Mouse (Mus musculus) urinary bladder, postnatal 36 days (tissue): Measurements from ENCODE around the gene 1700008O03Rik.

Experiments
- DNase-seq, 2 experiments: peaks; one replicate each; pipeline ENCODE4 v3.0.0; 2022; ENCODE audit warnings: low spot score in 2 of 2, mixed read lengths in 1 of 2

1700008O03Rik gene

DNA sequence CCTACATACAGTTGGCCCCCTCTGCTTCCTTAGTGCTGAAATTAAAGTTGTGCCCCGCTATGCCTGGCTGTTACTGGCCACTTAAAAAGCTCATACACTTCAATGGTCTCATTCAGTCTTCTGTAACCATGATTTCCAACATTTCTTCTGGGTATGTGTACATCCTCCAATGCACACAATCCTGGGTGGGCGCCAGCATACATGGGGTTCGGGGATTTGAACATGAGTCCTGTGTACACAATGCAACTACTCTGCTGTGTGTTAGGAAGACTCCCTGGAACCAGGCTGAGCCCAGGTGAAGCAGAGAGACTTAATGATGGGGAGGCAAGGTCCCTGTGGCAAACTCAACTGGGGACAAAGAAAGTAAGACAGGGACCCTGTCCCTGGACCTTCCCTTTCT, 9.8 kb downstream of the 1700008O03Rik start:
- no peak for DNase-seq

DNA sequence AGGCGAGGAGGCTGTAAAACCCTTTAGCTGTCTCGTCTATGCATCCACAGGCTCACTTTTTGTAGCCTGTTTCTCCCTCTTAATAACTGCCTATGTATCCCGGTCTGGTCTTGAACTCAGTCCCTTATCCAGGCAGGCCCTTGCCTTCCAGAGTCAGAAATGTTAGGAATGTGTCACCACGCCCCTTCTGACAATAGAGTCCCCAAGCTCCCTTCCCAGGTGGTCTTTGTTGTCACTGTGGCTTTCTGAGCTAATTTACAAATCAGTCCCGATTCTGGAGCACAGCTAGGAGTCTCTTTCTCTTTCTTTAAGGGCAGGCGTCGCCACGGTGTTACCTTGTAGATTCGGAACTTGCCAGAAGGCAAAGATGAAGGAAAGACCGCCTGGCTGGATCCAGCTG, 10.4 kb downstream of the 1700008O03Rik start:
- DNase-seq: no peak

DNA sequence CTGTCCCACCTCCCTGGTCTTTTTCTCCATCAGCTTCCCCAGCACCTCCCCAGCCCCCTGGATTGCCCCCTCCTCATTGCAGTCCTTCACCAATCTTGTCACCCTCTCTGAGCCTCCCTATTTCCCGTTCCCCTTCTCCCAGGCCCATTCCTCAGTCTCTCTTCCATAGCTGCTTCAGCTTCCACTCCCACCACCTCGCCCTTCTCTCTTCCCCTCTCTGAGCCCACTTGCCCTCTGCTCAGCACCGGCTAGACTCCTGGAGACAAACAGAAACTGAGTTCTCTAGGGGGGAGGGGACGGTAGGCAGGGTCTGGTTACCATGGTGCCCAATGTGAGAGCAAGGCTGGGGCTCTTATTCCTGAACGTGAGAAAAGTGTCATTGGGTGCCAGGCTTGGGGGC, 10.9 kb downstream of the 1700008O03Rik start:
- no peak for DNase-seq

DNA sequence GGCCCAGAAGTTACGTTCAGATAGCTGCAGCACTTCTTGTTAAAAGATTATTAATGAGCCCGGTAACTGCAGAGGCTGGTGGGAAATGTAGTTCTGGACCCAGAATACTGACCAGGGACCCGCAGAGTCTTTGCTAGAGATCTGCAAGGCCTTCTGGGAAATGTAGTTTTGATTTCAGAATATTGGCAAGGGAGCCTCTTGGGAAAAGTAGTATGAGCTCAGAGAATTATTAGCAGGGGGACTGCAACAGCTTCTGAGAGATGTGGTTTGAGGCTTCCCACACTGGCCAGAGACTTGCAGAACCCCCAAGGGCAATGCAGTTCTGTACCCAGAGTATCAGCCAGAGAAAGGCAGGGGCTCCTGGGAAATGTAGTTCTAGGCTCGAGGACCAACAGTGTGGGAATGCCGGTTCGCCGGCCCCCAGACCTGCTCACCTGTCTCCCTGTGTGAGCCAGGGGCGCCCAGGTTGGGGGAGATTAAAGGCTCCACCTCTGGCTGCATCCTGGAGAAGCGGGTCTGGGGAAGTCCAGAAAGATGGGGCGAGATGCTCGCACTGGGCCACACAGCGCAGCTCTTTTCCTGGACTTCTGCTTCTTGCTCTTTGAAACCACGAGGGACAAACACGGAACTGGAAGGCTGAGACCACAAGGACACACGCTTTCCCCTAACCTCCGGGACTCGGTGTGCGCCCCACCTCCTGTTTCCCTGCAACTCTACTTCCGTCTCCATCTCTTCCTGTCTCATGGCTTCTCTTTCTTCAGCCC, 11.5 kb downstream of the 1700008O03Rik start:
- DNase-seq: peak; percentile 82 to 85

DNA sequence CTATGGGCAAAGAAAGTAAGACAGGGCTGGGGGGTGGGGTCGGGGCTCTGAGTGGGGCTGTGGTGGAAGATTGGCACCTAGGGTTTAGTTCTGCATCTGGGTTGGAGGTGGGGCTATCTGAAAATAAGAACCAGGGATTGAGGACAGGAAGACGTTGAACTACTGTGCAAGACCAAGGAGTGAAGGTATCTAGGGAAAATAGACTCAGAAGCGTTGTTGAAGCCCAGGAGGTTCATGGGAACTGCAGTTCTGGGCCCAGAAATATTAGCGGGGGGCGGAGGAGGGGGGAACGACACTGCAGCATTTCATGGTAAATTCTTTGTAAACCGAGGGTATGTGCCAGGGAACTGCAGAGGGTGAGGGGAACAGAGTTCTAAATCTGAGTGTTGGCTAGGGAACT, 12.2 kb downstream of the 1700008O03Rik start:
- DNase-seq: peak in 1 of 2 experiments; percentile 33

DNA sequence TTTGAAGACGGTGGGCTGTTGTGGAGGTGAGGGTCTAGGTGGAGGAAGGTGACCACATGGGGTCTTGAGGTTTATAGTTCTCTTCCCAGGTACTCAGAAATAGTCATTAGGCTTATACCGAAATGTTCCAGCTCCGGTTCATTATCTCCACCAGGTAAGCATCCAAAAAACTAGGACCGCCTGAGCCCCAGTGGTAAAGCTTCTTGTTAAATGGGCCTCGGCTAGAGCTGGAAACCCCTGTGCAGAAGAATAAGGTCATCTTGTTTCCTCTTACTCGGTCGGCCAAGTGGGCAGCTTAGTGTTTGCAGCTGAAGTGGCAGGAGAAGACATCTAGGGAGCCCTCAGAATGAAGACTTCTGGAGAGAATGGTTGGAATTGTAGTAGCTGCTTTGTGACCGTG, 12.9 kb downstream of the 1700008O03Rik start:
- no peak for DNase-seq

DNA sequence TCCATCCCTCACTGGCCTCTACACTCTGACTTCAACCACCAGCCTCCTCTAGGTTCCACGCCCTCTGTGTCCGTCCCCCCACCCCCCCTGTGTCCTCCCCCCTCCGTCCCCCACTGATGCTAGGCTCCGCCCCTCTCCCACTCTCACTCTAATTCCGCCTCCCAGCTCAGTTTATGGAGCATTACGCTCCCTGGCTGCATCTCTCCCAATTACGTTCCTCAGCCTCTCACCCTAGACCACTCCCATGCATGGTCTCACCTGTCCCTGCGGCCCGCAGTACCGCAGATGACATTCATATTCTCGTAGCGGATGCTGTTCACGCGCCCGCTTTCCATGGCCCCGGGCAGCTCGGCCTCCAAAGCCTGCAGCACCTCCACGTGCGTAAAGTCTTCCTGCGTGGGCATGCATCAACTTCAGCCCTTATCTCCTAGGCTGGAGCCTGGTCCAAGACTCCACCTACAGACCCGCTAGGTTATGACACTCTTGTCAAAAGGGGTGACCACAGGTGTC, 24.8 kb downstream of the 1700008O03Rik start:
- no peak for DNase-seq

DNA sequence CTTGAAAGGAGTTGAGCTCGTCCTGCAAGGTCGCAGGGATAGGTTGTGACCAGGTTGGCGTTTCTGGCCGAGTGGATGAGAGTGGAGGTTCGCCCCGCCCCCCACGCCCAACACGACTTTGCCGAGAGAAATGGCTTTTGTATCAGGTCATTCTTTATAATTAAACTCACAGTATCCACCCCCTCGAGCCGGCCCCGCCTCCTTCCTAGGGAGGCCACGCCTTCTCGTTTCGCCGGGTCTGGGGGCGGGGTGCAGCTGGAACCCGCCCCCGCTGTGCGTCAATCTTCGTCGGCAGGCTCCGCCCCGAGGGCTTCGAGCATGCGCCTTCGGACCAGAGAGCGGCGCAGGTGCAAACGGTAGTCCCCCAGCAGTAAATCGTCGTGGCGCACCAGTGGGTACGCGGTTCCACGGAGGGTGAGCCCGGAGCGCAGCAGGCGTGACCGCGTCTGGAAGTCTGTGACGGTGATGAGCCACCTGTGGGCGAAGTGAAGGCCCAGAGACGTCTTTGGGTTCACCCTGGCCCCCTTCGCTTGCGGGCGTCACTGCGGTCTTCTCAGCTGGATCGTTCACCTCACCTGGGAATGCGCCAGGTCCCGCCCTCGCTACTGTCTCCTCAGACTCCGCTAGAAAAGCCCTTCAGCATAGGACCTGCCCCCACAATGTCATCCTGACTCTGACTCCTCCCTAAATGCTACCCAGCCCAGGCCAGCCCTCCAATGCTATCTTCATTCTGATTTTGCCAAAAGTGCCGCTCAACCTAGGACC, 25.5 kb downstream of the 1700008O03Rik start:
- DNase-seq: peak; percentile 90 to 92

DNA sequence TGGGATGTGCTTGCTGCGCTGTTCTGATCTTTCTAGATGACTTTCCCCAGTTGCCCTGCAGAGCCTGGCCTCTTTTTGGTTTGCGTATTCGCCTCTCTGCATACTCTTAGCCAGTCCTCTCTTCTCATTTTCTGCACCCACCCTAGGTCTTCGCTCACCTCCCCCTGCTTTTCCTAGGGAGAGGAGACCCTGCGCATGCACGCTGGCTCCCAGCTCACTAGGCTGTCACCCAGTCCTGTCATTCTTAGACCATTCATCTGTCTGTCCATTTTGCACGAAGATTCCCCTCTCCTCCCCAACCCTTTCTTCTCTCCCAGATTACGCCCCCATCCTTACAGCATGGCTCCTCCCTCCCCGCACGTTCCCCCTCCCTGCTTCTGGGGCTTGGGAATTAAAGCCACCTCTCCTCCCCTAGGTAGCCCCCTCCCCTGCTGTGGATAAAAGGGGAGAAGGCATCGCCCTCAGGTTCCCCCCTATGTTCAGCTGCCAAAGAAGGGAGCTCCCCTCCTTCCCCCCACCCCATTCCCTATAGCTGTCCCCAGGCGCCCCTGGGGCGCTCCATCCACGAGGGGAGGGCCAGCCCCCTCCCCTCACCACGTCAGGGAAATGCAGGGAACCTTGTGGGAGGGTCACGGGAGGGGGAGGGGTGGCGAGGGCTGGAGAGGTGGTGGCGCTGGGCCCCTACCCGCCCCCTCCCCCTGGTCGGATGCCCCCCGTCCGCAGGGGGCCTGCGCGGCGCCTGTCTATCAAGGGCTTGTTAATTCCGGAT, 26.6 kb downstream of the 1700008O03Rik start:
- DNase-seq: no peak

DNA sequence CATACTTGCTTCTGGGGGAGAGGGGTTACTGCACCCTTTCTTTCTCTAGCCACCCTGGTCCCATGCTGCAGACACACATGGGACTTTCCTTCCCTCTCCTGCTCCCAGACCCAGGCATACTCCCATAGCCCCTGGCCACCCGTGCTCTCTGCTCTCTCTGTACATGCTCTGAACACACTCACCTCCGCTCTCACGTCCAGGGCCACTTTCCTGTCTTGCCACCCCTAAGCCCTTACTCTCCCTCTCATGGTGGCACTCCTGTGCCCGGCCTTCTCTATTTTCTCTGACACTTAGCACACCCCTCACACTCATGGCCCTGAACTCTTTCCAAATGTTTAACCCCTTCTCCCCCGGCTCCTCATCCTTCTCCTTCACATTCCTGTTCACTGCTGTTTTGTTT, 27.6 kb downstream of the 1700008O03Rik start:
- DNase-seq: no peak

DNA sequence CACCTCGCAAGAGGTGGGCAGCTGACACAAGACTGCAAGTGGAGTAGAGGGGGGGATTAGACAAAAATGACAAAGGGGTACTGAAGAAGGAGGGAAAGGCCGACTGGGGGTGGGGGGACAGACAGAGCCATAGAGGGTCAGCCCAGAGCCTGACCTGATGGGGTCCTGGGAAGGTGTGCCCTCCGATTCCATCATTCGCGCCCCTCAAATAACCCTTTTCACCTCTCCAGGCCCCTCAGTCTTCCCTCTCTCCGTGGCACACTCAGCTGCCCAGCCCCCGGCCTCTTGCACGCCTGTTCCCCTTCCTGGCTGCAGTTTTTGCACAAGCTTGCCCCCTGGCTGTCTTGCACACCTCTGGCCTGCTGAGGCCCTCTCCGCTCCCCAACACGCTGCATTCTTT, 28.1 kb downstream of the 1700008O03Rik start:
- no peak for DNase-seq

DNA sequence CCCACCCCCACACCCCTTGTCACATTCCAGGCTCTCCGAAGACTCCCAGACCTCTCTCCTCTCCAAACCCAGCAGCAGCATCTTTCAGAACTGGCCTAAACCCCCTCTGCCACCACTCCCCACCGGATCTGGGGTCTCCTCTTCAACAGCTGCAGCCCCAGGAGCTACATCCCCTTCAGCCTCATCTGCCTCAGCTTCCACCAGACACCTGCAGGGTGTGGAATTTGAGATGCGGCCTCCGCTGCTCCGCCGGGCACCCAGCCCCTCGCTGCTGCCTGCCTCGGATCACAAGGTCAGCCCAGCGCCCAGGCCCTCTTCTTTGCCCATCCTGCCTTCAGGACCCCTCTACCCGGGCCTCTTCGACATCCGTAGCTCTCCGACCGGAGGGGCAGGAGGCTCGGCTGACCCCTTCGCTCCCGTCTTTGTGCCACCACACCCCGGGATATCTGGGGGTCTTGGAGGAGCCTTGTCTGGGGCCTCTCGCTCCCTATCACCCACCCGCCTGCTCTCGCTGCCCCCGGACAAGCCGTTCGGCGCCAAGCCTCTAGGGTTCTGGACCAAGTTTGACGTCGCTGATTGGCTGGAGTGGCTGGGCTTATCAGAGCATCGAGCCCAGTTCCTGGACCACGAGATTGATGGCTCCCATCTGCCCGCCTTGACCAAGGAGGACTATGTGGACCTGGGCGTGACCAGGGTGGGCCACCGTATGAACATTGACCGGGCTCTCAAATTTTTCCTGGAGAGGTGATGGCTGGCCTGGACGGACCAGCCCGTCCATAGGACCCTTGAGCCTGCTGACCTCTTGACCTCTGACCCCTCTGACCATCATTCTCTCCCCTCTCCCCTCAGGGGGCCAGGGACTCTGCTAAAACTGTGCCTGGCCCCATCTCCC, 28.8 kb downstream of the 1700008O03Rik start:
- no peak for DNase-seq

DNA sequence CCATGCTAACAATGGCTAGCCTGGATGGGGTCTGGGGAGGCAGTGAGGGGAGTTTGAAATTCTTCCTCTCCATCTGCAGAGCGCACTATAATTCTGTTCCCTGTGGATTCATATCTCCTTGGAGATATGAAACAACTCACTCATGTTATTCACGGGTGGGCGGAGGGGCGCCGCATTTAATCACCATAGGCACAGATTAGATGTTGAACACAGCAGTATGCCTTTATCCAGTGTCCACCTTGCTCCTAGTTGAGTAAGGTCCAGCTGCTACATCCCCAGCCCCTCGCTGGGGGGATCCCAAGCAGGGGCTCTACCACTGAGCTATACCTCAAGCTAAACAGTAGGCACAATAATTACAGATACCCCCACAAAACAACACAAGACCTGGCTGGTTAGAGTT, 30.2 kb downstream of the 1700008O03Rik start:
- no peak for DNase-seq

DNA sequence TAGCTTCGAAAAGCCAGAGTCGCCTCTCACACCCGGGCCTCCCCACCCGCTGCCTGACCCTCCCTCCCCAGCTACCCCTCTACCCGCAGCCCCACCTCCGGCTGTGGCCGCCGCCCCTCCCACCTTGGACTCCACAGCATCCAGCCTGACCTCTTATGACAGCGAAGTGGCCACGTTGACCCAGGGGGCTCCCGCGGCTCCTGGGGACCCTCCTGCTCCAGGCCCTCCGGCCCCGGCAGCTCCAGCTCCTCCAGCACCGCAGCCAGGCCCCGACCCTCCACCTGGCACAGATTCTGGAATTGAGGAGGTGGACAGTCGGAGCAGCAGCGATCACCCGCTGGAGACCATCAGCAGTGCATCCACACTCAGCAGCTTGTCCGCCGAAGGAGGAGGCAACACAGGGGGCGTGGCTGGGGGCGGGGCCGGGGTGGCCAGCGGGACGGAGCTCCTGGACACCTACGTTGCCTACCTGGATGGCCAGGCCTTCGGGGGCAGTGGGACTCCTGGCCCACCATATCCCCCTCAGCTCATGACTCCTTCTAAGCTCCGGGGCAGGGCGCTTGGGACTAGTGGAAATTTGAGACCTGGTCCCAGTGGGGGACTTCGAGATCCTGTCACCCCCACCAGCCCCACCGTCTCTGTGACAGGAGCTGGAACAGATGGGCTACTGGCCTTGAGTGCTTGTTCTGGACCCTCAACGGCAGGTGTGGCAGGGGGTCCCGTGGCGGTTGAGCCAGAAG, 31.8 kb downstream of the 1700008O03Rik start:
- DNase-seq: no peak

DNA sequence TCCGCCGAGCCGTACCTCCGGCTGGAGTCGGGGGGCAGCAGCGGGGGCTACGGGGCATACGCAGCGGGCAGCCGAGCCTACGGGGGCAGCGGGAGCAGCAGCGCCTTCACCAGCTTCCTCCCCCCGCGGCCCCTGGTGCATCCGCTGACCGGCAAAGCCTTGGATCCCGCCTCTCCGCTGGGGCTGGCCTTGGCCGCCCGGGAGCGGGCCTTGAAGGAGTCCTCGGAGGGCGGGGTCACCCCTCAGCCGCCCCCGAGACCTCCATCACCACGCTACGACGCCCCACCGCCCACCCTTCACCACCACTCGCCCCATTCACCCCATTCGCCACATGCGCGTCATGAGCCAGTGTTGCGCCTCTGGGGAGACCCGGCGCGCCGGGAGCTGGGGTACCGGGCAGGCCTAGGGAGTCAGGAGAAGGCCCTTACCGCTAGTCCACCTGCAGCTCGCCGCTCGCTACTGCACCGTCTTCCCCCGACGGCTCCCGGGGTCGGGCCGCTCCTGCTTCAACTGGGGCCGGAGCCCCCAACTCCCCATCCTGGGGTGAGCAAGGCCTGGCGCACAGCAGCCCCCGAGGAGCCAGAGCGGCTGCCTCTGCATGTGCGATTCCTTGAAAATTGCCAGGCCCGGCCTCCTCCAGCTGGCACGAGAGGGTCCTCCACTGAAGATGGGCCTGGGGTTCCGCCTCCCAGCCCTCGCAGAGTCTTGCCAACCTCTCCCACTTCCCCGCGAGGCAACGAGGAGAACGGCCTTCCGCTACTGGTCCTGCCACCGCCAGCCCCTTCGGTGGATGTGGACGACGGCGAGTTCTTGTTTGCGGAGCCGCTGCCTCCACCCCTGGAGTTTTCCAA, 32.6 kb downstream of the 1700008O03Rik start:
- DNase-seq: no peak

DNA sequence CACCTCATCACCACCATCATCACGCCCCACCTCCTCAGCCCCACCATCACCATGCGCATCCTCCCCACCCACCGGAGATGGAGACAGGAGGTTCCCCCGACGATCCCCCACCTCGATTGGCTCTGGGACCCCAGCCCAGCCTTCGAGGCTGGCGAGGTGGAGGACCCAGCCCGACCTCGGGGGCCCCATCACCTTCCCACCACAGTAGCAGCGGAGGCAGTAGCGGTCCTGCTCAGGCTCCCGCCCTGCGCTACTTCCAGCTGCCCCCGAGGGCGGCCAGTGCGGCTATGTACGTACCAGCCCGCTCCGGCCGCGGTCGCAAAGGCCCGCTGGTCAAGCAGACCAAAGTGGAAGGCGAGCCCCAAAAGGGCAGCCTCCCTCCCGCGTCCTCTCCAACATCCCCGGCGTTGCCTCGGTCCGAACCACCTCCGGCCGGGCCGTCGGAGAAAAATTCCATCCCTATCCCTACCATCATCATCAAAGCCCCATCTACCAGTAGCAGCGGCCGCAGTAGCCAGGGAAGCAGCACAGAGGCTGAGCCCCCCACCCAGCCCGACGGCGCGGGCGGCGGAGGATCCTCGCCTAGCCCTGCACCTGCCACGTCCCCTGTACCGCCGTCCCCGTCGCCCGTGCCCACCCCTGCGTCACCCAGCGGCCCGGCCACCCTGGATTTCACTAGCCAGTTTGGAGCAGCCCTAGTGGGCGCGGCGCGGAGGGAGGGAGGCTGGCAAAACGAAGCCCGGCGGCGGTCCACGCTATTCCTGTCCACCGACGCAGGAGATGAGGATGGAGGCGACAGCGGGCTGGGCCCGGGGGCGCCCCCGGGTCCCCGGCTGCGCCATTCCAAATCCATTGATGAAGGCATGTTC, 33.5 kb downstream of the 1700008O03Rik start:
- no peak for DNase-seq

DNA sequence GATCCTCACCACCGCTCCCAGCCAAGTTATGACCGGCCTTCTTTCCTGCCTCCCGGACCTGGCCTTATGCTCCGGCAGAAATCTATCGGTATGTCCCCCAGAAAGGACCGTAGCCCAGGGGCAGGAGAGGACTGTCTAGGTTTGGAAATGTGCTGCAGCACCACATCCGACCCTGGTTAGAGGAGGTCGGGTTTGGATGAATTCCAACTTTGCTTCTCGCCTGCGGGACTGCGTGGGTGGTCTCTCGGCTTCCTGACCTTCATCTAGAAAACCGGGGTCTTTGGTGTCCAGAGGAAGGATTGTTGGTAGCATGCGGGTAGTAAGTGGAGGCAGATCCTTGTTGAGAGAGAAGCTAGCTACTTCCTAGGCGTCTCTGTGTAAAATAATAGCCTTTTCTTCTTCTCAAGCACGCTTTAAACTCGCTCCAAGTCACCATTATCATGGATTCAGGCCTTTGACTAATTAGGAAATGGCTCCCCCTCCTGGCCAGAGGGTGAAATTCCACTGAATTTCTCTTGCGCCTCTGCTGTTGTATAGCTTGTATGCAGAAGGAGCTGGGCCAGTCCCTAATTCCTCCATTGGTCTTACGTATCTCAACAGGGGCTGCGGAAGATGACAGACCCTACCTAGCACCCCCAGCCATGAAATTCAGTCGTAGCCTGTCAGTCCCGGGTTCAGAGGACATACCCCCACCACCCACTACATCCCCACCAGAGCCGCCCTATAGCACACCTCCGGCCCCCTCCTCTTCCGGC, 34.5 kb downstream of the 1700008O03Rik start:
- peak; percentile 62 to 72 for DNase-seq

DNA sequence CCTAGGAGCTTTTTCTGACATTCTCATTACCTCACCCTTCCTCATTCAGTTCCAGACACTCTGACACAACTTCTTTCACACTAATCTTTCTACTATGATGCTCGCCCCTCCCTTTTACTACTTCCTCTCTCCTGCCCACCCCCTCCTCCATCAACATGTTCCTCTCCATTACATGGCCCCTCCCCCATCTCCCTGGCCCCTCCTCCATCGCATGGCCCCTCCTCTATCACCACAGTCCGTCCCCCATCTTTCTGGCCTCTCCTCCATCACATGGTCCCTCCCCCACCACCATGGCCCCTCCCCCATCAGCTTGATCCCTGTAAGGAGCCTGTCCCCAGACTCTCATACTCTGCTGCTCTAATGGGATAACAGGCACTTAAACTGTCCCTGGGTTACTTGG, 36.6 kb downstream of the 1700008O03Rik start:
- no peak for DNase-seq
